Mouse (Mus musculus) C2C12 (cell line): Measurements from ENCODE around the gene Ddx4. TPM values are rescaled to one million over a fixed set of nuclear protein-coding genes. Genes with fewer than 3 reads are reported as not detected.

Experiments
- H3K27me3 ChIP-seq: one replicate; pipeline ENCODE4 v1.6.1; 2011; ENCODE audit not compliant: control insufficient read depth, insufficient read depth, insufficient read length
- H3K36me3 ChIP-seq: one replicate; pipeline ENCODE4 v1.6.1; 2011; ENCODE audit not compliant: control insufficient read depth, insufficient read depth
- H3K4me3 ChIP-seq: one replicate; pipeline ENCODE4 v1.5.1; 2011; ENCODE audit warnings: mild to moderate bottlenecking, control low read depth; ENCODE audit not compliant: poor library complexity, insufficient read depth, severe bottlenecking
- H3K79me2 ChIP-seq: one replicate; pipeline ENCODE4 v1.6.1; 2011; ENCODE audit not compliant: control insufficient read depth, insufficient read depth
- H3K79me3 ChIP-seq: one replicate; pipeline ENCODE4 v1.6.1; 2011; ENCODE audit warnings: low read depth, control low read depth
- H3ac ChIP-seq: one replicate; pipeline ENCODE3; 2011; ENCODE audit warnings: low read depth; ENCODE audit not compliant: control insufficient read depth, insufficient read length
- CEBPB ChIP-seq: IDR thresholded peaks from one replicate; pipeline ENCODE4 v1.6.1; 2011; ENCODE audit warnings: low read depth, mild to moderate bottlenecking, control low read depth, moderate library complexity
- CTCF ChIP-seq: IDR thresholded peaks from one replicate; pipeline ENCODE4 v1.5.1; 2011; ENCODE audit not compliant: control insufficient read depth, insufficient read depth, insufficient read length
- FOSL1 ChIP-seq: IDR thresholded peaks from one replicate; pipeline ENCODE4 v1.8.0; 2011; ENCODE audit warnings: mild to moderate bottlenecking, low read length; ENCODE audit not compliant: poor library complexity, insufficient read depth, severe bottlenecking
- MAX ChIP-seq: IDR thresholded peaks from one replicate; pipeline ENCODE4 v1.6.1; 2011; ENCODE audit warnings: mild to moderate bottlenecking, control low read depth
- MYOD1 ChIP-seq: IDR thresholded peaks from one replicate; pipeline ENCODE4 v1.6.1; 2011; ENCODE audit warnings: low read depth; ENCODE audit not compliant: control insufficient read depth, insufficient read length
- MYOG ChIP-seq: IDR thresholded peaks from one replicate; pipeline ENCODE4 v1.6.1; 2011; ENCODE audit not compliant: control insufficient read depth, insufficient read length; ENCODE audit errors: extremely low read depth
- USF1 ChIP-seq: IDR thresholded peaks from one replicate; pipeline ENCODE4 v1.6.1; 2011; ENCODE audit warnings: low read depth, mild to moderate bottlenecking, control low read depth, moderate library complexity
- long read RNA-seq, 2 experiments: library from polyadenylated mRNA; unstranded; transcript quantifications; one replicate each; pipeline ENCODE4 v2.0.0; 2019 to 2020
- polyA plus RNA-seq: library from polyadenylated mRNA; unstranded; fragments of >200 nt; fragmentation: generic; extraction: Trizol; gene quantifications from one replicate; pipeline ENCODE4 v1.2.1, GENCODE M21; 2012; ENCODE audit warnings: missing spikeins

The Ddx4 gene
- not detected for polyA plus RNA-seq
- long read RNA-seq, experiment 1: 0 reads
- long read RNA-seq, experiment 2: 0 reads

GRCm38 (mm10) chr13:112652205-112652604 is at the start of gene Ddx4:
Gene Ddx4, minus strand, starts transcription at chr13:112652475.
- H3K4me3 ChIP-seq: no peak within 1 kb of the TSS
- H3K27me3 ChIP-seq: peaks cover 21% of the 10 kb centered on the region
- H3K36me3 ChIP-seq: no peaks in the 10 kb centered on the region
- no peak within 1 kb of the TSS for H3ac ChIP-seq
- no peaks in the 10 kb centered on the region for H3K79me2 ChIP-seq
- TF ChIP-seq FOSL1 (no peak), MYOD1 (no peak), MYOG (no peak), USF1 (no peak), MAX (no peak), CEBPB (no peak), CTCF (no peak)
- H3K79me3 ChIP-seq: no peaks in the 10 kb centered on the region

GRCm38 (mm10) chr13:112701256-112701655 is 49.0 kb upstream of the Ddx4 start:
- Histone ChIP-seq H3K27me3 (no peaks in the 10 kb centered on the region), H3K4me3 (no peak overlapping the region), H3K36me3 (no peaks in the 10 kb centered on the region), H3K79me2 (no peaks in the 10 kb centered on the region), H3ac (no peak overlapping the region), H3K79me3 (no peaks in the 10 kb centered on the region)
- no peak for TF ChIP-seq MAX
- TF ChIP-seq CTCF: no peak
- no peak for TF ChIP-seq USF1
- TF ChIP-seq FOSL1: no peak
- TF ChIP-seq MYOG: no peak
- no peak for TF ChIP-seq CEBPB
- no peak for TF ChIP-seq MYOD1

GRCm38 (mm10) chr13:112695526-112696240 is 43.4 kb upstream of the Ddx4 start:
- no peak overlapping the region for H3K4me3 ChIP-seq
- no peaks in the 10 kb centered on the region for H3K36me3 ChIP-seq
- no peaks in the 10 kb centered on the region for H3K79me2 ChIP-seq
- no peaks in the 10 kb centered on the region for H3K79me3 ChIP-seq
- TF ChIP-seq FOSL1: no peak
- TF ChIP-seq MYOD1: no peak
- TF ChIP-seq CTCF: no peak
- TF ChIP-seq MYOG: no peak
- TF ChIP-seq MAX: no peak
- TF ChIP-seq USF1: no peak
- no peak for TF ChIP-seq CEBPB
- no peaks in the 10 kb centered on the region for H3K27me3 ChIP-seq
- no peak overlapping the region for H3ac ChIP-seq

GRCm38 (mm10) chr13:112692870-112693553 is 40.7 kb upstream of the Ddx4 start:
- H3K27me3 ChIP-seq: no peaks in the 10 kb centered on the region
- no peak overlapping the region for H3K4me3 ChIP-seq
- no peak for TF ChIP-seq USF1
- TF ChIP-seq FOSL1: no peak
- no peak for TF ChIP-seq CEBPB
- TF ChIP-seq CTCF: no peak
- no peak for TF ChIP-seq MYOD1
- no peak for TF ChIP-seq MAX
- TF ChIP-seq MYOG: no peak
- no peaks in the 10 kb centered on the region for H3K79me2 ChIP-seq
- H3ac ChIP-seq: no peak overlapping the region
- no peaks in the 10 kb centered on the region for H3K36me3 ChIP-seq
- H3K79me3 ChIP-seq: no peaks in the 10 kb centered on the region

- H3ac ChIP-seq: no peak overlapping the region
- H3K79me2 ChIP-seq: no peaks in the 10 kb centered on the region
- TF ChIP-seq USF1 (no peak), CEBPB (no peak)
- no peaks in the 10 kb centered on the region for H3K27me3 ChIP-seq
- H3K4me3 ChIP-seq: no peak overlapping the region
- no peaks in the 10 kb centered on the region for H3K36me3 ChIP-seq
- no peaks in the 10 kb centered on the region for H3K79me3 ChIP-seq
Observed at GRCm38 (mm10) chr13:112686155-112686554, 33.9 kb upstream of the Ddx4 start.
